Mouse (Mus musculus) liver, embryonic 13.5 days (tissue): ENCODE measurements around the gene Borcs5. TPM values are rescaled to one million over a fixed set of nuclear protein-coding genes. Genes with fewer than 3 reads are reported as not detected.

ENCODE experiments used
- ATAC-seq: fragments of 200-750 bp; cut with Nextera tagmentation; 2 replicates; pipeline ENCODE4 v1.8.0; 2017; ENCODE audit warnings: low read depth, mild to moderate bottlenecking, moderate number of reproducible peaks, moderate library complexity
- DNase-seq: peaks from one replicate; pipeline ENCODE4 v3.0.0; 2022
- H3K27ac ChIP-seq: fragments of 300-500 bp; sonication (generic); 2 replicates; pipeline ENCODE4 v1.5.1; 2015; ENCODE audit warnings: moderate library complexity, mild to moderate bottlenecking, inconsistent platforms
- H3K27me3 ChIP-seq: fragments of 300-500 bp; sonication (generic); 2 replicates; pipeline ENCODE4 v1.6.1; 2015; ENCODE audit warnings: mild to moderate bottlenecking, inconsistent platforms
- H3K36me3 ChIP-seq: fragments of 300-500 bp; sonication (generic); 2 replicates; pipeline ENCODE4 v1.6.1; 2015; ENCODE audit warnings: mild to moderate bottlenecking, inconsistent platforms
- H3K4me1 ChIP-seq: fragments of 300-500 bp; sonication (generic); replicated peaks from 2 replicates; pipeline ENCODE4 v1.6.1; 2015; ENCODE audit warnings: inconsistent platforms
- H3K4me2 ChIP-seq: fragments of 300-500 bp; sonication (generic); 2 replicates; pipeline ENCODE4 v1.6.1; 2015; ENCODE audit warnings: inconsistent platforms, mild to moderate bottlenecking, moderate library complexity
- H3K4me3 ChIP-seq: fragments of 300-500 bp; sonication (generic); replicated peaks from 2 replicates; pipeline ENCODE4 v1.5.1; 2015; ENCODE audit warnings: mild to moderate bottlenecking, inconsistent platforms
- H3K9ac ChIP-seq: fragments of 300-500 bp; sonication (generic); 2 replicates; pipeline ENCODE4 v1.6.1; 2015; ENCODE audit warnings: mild to moderate bottlenecking, inconsistent platforms
- H3K9me3 ChIP-seq: fragments of 300-500 bp; sonication (generic); replicated peaks from 2 replicates; pipeline ENCODE4 v1.6.1; 2016; ENCODE audit warnings: inconsistent platforms
- WGBS: fragments of 180-500 bp; shearing (Covaris S2); methylation state at CpG from one replicate; pipeline ENCODE4 v1.1.7; 2015; ENCODE audit not compliant: insufficient replicate concordance; 5-methylcytosine and 5-hydroxymethylcytosine counted together
- polyA plus RNA-seq: library from polyadenylated mRNA; unstranded; fragments of >200 nt; fragmentation: Nextera tagmentation; extraction: Ambion mirVana; gene quantifications from 2 replicates; pipeline ENCODE4 v1.2.1, GENCODE M21; 2015

Gene Borcs5
- polyA plus RNA-seq, 1 experiment from 2014 or later: 11.9 TPM

- ATAC-seq: no peak
- no peaks in the 10 kb centered on the region for H3K36me3 ChIP-seq
- no peak for DNase-seq
- no peaks in the 10 kb centered on the region for H3K27me3 ChIP-seq
- no peaks in the 10 kb centered on the region for H3K9me3 ChIP-seq
- WGBS: 78% methylated on average over 7 of the region's 7 CpGs
- H3K27ac ChIP-seq: no peak overlapping the region
- H3K4me3 ChIP-seq: no peak overlapping the region
- H3K4me1 ChIP-seq: peaks cover 3% of the 10 kb centered on the region; the same call in 1 of the 2 replicates
- H3K4me2 ChIP-seq: no peak overlapping the region
- H3K9ac ChIP-seq: no peak overlapping the region
Measured at GRCm38 (mm10) chr6:134745876-134746275, 106.6 kb downstream of the Borcs5 start.

- Histone ChIP-seq H3K4me2 (no peak overlapping the region), H3K9me3 (no peaks in the 10 kb centered on the region), H3K27me3 (no peaks in the 10 kb centered on the region), H3K4me3 (no peak overlapping the region), H3K36me3 (no peaks in the 10 kb centered on the region), H3K9ac (no peak overlapping the region), H3K4me1 (peaks cover 3% of the 10 kb centered on the region; the same call in 1 of the 2 replicates), H3K27ac (no peak overlapping the region)
- WGBS: 78% methylated on average over 3 of the region's 3 CpGs
- ATAC-seq (no peak), DNase-seq (no peak)
Measured at GRCm38 (mm10) chr6:134748126-134748525, 108.8 kb downstream of the Borcs5 start.

- Histone ChIP-seq H3K4me3 (no peak overlapping the region), H3K27ac (no peak overlapping the region), H3K9me3 (no peaks in the 10 kb centered on the region), H3K4me2 (no peak overlapping the region), H3K9ac (no peak overlapping the region), H3K36me3 (peaks cover 4% of the 10 kb centered on the region; the same call in 1 of the 2 replicates), H3K27me3 (no peaks in the 10 kb centered on the region), H3K4me1 (peaks cover 12% of the 10 kb centered on the region)
- 83% methylated on average over 4 of the region's 4 CpGs for WGBS
- DNase-seq: no peak
- no peak for ATAC-seq
Measured at GRCm38 (mm10) chr6:134751087-134751486, 111.8 kb downstream of the Borcs5 start.

GRCm38 (mm10) chr6:134751883-134752647 is 112.8 kb downstream of the Borcs5 start:
- 73% methylated on average over 5 of the region's 5 CpGs for WGBS
- H3K4me1 ChIP-seq: peaks cover 13% of the 10 kb centered on the region
- no peaks in the 10 kb centered on the region for H3K27me3 ChIP-seq
- H3K36me3 ChIP-seq: peaks cover 4% of the 10 kb centered on the region; the same call in 1 of the 2 replicates
- ATAC-seq (no peak), DNase-seq (no peak)
- H3K4me2 ChIP-seq: no peak overlapping the region
- no peak overlapping the region for H3K4me3 ChIP-seq
- no peaks in the 10 kb centered on the region for H3K9me3 ChIP-seq
- no peak overlapping the region for H3K27ac ChIP-seq
- no peak overlapping the region for H3K9ac ChIP-seq

GRCm38 (mm10) chr6:134753412-134753811 is 114.1 kb downstream of the Borcs5 start:
- no peaks in the 10 kb centered on the region for H3K9me3 ChIP-seq
- H3K36me3 ChIP-seq: peaks cover 5% of the 10 kb centered on the region
- no peak overlapping the region for H3K4me3 ChIP-seq
- no peak overlapping the region for H3K4me2 ChIP-seq
- peaks cover 13% of the 10 kb centered on the region for H3K4me1 ChIP-seq
- 71% methylated on average over 4 of the region's 4 CpGs for WGBS
- no peak overlapping the region for H3K27ac ChIP-seq
- peak; percentile 22 for DNase-seq
- H3K27me3 ChIP-seq: no peaks in the 10 kb centered on the region
- peak; percentile 82 for ATAC-seq
- no peak overlapping the region for H3K9ac ChIP-seq

- ATAC-seq (peak; percentile 22), DNase-seq (no peak)
- 57% methylated on average over 11 of the region's 11 CpGs for WGBS
- Histone ChIP-seq H3K4me3 (no peak overlapping the region), H3K9ac (no peak overlapping the region), H3K9me3 (no peaks in the 10 kb centered on the region), H3K36me3 (peaks cover 8% of the 10 kb centered on the region), H3K4me2 (no peak overlapping the region), H3K27me3 (no peaks in the 10 kb centered on the region), H3K4me1 (peaks cover 13% of the 10 kb centered on the region), H3K27ac (no peak overlapping the region; the same call in 1 of the 2 replicates)
Measured at GRCm38 (mm10) chr6:134753858-134754257, 114.5 kb downstream of the Borcs5 start.

- no peak overlapping the region for H3K4me3 ChIP-seq
- 35% methylated on average over 4 of the region's 4 CpGs for WGBS
- ATAC-seq (no peak), DNase-seq (no peak)
- H3K9ac ChIP-seq: no peak overlapping the region
- no peaks in the 10 kb centered on the region for H3K9me3 ChIP-seq
- no peak overlapping the region for H3K4me2 ChIP-seq
- H3K4me1 ChIP-seq: peaks cover 13% of the 10 kb centered on the region
- peaks cover 8% of the 10 kb centered on the region for H3K36me3 ChIP-seq
- no peaks in the 10 kb centered on the region for H3K27me3 ChIP-seq
- H3K27ac ChIP-seq: no peak overlapping the region
Measured at GRCm38 (mm10) chr6:134756058-134756457, 116.7 kb downstream of the Borcs5 start.

Other genes starting within 250 kb of the Borcs5 start
- gene Bcl2l14, start 243.2 kb upstream of the Borcs5 start, polyA plus RNA-seq: 0.15 and 0.27 TPM in 2 replicates
- 6.8 and 8.7 TPM in 2 replicates for gene Lrp6, start 72.5 kb upstream of the Borcs5 start, polyA plus RNA-seq
- gene Mansc1, start 7.0 kb upstream of the Borcs5 start, polyA plus RNA-seq: 0.54 and 0.64 TPM in 2 replicates
- 3.7 and 4.7 TPM in 2 replicates for gene Dusp16, start 153.1 kb downstream of the Borcs5 start, polyA plus RNA-seq
- gene Crebl2, start 190.6 kb downstream of the Borcs5 start, polyA plus RNA-seq: 1.3 TPM in 2 replicates